Mouse (Mus musculus) frontal cortex, postnatal 10 days (tissue): ENCODE results near the gene Vmn1r64.
"Not testable (repeated sequence)": the region's sequence is repeated elsewhere in the genome, so short reads cannot be mapped to it uniquely, and the experiment has no call there.

Experiments used
- DNase-seq, 2 experiments: peaks; one replicate each; pipeline ENCODE4 v3.0.0; 2022; ENCODE audit warnings: low spot score in 2 of 2, mixed read lengths in 1 of 2

Vmn1r64 gene

GRCm38 (mm10) chr7:5884442-5884841, at the start of gene Vmn1r64:
Gene Vmn1r64 (minus strand): TSS chr7:5884542.
- no peak for DNase-seq

GRCm38 (mm10) chr7:5899238-5899637, 14.9 kb upstream of the Vmn1r64 start:
- DNase-seq: no peak

- not testable (repeated sequence) for DNase-seq
Observed at GRCm38 (mm10) chr7:5897245-5897644, 12.9 kb upstream of the Vmn1r64 start.
